Mouse (Mus musculus): ENCODE measurements around the gene Timm44. TPM values are rescaled to one million over a fixed set of nuclear protein-coding genes. Genes with fewer than 3 reads are reported as not detected.
"Not testable (repeated sequence)": the region's sequence is repeated elsewhere in the genome, so short reads cannot be mapped to it uniquely, and the experiment has no call there.

Timm44 gene
- total RNA-seq, 2 experiments from 2014 or later, result 73.9 to 78.8 TPM

DNA sequence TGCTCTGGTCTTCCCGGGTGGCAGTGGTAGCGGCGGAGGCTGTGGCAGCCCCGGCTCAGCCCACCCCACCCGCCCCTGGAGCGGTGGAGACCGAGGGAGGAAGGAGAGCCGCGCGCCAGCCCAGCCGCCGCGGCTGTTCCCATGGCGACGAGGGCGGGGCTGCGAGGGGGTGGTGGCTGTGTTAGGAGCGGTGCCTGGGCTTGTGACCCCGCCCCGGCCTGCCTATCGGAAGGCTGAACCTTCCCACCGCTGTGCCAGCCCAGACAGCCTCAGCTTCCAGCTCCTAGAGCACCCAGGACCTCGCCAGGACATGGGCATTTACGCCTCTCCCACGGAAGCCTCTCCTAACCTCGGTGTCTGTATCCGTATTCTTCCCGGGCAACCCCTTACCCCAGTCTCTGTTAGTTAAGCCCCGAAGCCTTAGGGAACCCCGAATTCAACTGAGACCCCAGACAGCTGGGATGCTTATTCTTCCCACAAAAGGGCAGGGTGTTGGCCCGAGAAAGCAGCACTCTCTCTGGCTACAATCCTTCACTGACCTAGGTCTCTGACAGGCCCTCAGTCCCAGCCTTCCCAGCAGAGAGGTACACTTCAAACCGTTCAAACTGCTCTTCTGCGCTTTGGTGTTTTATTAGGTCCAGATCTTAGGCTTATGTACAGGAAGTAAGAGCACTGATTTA is 16.4 kb downstream of the Timm44 start, which contains the start of gene Ctxn1:
Gene Ctxn1, minus strand, starts transcription at position 150 of the 680 bp plus-strand sequence.
- TF ChIP-seq CTCF (conservative IDR thresholded peaks at IDR 0.05), result no peak
- Histone ChIP-seq H3K4me3 (peak within 1 kb of the TSS; percentile 84), H3K27ac (peak within 1 kb of the TSS; percentile 97)
- DNase-seq (ENCODE audit: low spot score in 2 of 2), result peak; percentile 94 to 96

DNA sequence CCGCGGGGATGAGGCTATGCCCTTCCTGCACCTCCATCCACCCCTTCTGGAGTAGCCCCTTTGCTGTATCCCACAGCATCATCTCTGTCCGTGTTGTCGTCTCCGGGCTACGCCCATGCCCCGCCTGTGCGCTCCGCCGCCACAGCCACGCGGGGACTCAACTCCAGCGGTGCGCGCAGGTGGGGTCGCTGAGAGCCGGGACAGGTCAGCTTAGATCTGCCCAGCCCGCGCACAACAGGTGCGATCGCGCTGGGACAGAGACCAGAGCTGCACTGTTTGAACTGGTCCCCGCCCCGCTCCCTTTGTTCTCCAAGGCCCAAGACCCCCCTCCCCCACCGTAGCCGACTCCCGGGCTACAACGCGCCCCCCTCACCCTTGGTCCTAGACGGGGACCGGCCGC is 17.0 kb downstream of the Timm44 start:
- no peak for DNase-seq (ENCODE audit: low spot score in 2 of 2)
- TF ChIP-seq CTCF (conservative IDR thresholded peaks at IDR 0.05), result no peak
- peak overlapping the region; percentile 97 for H3K27ac ChIP-seq
- peak overlapping the region; percentile 84 for H3K4me3 ChIP-seq

DNA sequence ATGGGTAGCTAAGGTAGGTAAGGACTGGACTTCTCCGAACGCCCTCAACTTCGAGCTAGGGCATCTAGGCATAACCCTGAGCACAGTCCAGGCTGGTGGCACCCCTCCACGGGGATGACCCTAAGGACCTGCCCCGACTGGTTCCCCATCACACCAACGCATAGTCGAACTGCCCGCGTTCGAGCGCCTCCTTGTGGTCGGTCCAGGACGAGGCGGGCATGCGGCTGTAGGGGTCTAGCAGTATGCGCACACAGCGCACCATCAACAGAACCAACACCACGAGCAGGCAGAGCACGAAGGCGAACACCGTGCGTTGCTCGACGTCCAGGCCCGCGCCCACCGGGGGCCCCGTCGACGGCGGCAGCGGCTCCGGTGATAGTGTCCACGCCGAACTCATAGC is 17.5 kb downstream of the Timm44 start:
- DNase-seq (ENCODE audit: low spot score in 2 of 2), result peak; percentile 82 to 88
- peak overlapping the region; percentile 84 for H3K4me3 ChIP-seq
- TF ChIP-seq CTCF (conservative IDR thresholded peaks at IDR 0.05), result peak; percentile 97
- peak overlapping the region; percentile 97 for H3K27ac ChIP-seq

DNA sequence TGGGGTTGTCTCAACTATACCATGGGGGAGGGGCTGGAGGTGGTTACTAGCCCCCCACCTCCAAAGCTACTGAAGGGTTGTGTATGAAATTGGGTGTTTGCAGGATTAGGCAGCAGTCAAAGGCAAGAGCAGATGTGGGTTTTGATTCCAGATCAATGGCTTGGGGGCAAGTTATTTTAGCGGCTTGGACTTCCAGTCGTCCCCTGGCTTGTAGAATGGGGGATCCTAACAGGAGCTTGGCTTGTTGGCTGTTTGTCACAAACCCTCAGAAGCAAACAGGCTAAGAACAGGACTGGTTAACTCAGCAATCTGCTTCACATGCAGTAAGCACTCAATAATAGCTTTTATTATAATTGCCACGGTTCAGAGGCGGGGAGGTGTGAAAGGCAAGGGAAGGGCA is 18.4 kb downstream of the Timm44 start:
- DNase-seq (ENCODE audit: low spot score in 2 of 2), result no peak
- H3K4me3 ChIP-seq, result peak overlapping the region; percentile 84
- TF ChIP-seq CTCF (conservative IDR thresholded peaks at IDR 0.05), result no peak
- H3K27ac ChIP-seq, result peak overlapping the region; percentile 97

DNA sequence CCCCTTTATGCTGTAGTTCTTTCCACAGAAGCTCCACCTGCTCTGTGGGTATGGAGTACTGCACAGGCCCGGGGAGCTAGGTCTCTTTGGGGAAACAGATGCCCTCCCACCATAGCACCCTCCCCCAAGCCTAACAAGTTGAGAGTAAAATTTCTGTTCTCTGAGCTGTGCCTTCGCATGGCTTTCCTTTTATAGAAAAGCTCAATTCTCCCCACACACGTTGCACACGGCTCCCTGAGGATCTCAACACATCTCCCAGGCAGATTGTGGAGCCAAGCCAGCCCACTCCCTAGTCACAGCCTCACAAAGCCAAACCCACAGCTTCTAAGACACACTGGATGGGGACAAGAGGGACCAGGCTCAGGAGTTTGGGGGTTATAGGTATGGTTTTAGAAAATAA is 18.8 kb downstream of the Timm44 start:
- peak; percentile 84 to 93 for DNase-seq (ENCODE audit: low spot score in 2 of 2)
- TF ChIP-seq CTCF (conservative IDR thresholded peaks at IDR 0.05), result no peak
- Histone ChIP-seq H3K27ac (peak overlapping the region; percentile 97), H3K4me3 (peak overlapping the region; percentile 84)

DNA sequence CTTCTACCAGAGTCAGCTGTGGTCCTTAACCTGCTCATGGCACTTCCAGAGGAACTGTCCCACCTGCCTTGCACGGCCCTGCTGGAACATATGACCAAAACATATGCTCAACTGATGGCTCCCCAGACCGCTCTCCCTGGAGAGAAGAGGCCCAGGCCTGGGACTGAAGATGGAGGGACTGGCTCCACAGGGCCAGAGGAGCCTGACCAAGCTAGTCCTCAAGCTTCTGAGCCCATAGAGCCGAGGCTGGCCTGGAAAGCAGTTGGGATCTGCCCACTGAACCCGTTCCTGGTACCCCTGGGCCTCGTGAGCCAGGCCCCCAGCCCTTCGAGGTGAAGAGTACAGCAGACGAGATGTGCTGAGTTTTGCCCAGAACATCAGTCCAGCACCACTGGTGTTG is 20.2 kb downstream of the Timm44 start:
- H3K4me3 ChIP-seq; DNase-seq (ENCODE audit: low spot score in 2 of 2): not testable (repeated sequence)
- H3K27ac ChIP-seq, result peak overlapping the region; percentile 97

DNA sequence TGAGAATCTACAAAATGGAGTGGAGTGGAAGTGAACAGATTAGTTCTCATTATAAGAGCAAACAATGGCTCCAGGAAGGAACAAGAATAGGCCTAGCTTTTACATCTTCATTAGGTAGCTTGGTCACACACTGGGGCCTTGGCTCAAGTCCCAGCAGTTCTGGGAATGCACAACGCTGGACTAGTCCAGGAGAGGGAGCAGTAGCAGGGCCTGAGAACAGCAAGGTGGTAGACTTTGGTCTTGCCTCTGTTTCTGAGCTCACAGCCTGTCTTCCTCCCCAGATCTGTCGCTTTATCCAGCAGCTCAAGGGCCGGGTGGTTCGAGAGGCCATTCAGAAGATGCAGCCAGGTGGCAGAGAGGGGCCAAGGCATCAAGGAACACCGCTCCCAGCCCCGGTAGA is 21.7 kb downstream of the Timm44 start:
- TF ChIP-seq CTCF (conservative IDR thresholded peaks at IDR 0.05), result peak; percentile 72
- Histone ChIP-seq H3K27ac (peak overlapping the region; percentile 97), H3K4me3 (peak overlapping the region; percentile 95)
- DNase-seq (ENCODE audit: low spot score in 2 of 2), result peak; percentile 64 to 65

DNA sequence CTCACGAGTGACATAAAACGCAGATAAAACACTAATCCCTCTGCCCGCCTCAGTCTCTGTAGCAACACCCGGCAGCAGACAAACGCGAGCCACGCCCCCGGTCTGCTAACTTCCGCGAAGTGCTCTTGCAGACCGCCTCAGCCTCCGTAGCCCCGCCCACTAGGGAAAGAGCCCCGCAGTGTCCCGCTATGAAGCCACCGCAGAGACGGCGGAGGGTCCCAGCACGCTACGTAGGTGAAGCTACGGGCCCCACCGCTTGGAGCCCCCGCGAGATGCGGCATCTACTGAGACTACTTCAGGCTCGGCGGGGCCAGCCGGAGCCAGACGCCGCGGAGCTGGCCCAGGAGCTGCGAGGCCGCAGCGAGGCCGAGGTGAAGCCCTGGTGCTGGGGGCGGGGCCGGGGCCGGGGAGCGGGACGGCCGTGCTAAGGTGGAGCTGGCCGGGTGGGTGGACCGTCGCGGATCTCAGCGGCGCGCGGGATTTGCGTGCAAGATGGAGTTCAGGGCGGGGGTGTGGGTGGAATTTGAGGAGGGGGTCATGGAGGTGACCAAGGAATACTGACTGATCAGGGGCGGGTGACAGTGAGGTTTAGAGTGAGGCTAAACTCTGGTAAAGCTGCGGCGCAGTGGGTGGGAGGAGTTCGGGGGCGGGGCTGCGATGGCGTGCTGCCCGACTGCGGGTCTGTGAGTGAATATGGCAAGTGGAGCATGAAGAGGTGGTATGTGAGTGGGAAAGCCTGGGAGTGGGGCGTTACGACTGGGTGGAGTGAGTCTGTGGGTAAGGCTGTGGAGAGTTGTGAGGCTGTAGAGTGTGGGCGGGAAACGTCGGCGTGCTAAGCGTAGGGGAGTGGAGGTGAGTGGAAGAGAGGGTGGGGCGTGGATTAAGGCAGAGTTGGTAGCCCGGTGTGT is 22.5 kb downstream of the Timm44 start, which contains the start of gene Snapc2:
Gene Snapc2, plus strand, starts transcription at position 147 of the 908 bp plus-strand sequence.
- no peak for TF ChIP-seq CTCF (conservative IDR thresholded peaks at IDR 0.05)

DNA sequence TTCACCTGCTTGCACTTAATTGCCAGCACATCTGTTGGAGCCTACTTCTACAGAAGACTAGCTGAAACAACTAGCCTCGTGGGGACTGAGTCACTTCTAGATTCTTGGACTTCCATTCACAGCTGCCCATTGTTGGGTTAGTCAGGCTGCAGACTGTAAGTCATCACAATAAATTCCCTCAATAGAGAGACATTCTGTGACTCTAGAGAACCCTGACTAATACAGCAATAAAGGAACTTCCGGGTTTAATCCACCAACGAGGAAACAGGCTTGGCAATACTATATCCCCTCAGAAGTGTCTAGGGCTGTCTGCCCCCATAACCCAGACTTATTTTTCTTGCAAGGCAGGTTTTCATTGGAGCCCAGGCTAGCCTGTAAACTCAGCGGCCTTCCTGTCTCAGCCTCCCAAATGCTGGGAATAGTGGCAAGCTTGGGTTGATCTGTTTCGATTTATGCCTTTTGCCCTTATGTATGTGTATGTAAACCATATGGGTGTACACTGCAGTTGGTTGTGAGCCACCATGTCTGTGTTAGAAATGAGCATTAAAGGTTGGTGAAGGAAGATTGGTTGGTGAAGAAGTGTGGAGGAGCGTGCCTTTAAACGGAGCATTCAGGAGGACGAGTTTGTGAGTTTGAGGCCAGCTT is 23.5 kb downstream of the Timm44 start:
- no peak for DNase-seq (ENCODE audit: low spot score in 2 of 2)
- TF ChIP-seq CTCF (conservative IDR thresholded peaks at IDR 0.05), result no peak
- H3K27ac ChIP-seq, result peak overlapping the region; percentile 97
- H3K4me3 ChIP-seq, result peak overlapping the region; percentile 95

More for the DNA sequence above, 22.5 kb downstream of the Timm44 start, which contains the start of gene Snapc2:
- peak within 1 kb of the TSS; percentile 95 for H3K4me3 ChIP-seq
- peak within 1 kb of the TSS; percentile 97 for H3K27ac ChIP-seq
- DNase-seq (ENCODE audit: low spot score in 2 of 2), result peak; percentile 94

DNA sequence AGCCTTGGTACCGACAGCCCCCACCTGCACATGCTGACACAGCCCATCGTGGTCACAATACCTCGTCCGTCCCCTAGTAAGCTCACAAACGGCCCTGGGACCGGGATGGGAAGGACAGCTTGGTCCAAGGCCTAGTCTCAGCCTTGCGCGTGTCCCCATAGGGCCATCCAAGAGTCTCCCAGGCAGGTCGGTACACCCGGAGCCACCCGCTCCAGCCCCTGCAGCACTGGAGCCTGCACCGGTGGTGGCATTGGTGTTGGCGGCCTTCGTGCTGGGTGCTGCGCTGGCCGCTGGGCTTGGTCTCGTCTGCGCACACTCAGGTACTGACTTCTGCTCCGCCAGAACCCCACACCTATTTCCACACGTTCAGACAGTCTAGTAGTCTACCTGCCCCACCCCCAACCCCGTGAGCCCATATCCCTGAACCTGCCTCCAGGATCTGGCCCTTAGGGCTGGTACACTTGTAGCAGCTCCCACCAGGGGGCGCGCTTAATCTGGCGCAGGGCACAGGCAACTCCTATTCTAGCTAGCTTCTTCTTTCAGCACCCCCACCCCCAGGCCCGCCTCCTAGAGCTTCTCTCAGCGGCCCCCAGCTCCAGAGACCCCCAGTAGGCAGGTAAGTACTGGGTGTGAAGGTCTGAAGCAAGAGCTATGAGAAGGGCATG is 25.3 kb downstream of the Timm44 start:
- DNase-seq (ENCODE audit: low spot score in 2 of 2), result peak; percentile 86 to 91

DNA sequence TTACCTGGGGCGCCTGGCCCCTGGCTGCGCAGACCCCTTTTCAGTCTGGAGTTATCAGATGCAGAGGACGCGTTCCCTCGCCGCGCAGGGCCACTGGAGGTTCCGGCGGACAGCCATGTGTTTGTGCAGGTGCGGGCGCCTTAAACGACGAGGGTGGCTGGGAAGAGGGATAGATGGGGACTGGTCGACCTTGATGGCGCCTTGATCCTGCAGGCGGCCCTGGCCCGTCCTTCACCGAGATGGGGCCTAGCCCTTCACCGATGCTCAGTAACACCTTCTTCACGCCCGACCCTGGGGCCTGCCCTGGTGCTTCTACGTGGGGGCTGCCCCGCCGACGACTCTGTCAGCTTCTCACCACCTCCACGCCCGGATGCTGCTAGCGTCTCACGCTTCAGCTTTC is 26.5 kb downstream of the Timm44 start:
- H3K4me3 ChIP-seq, result no peak overlapping the region
- no peak for DNase-seq (ENCODE audit: low spot score in 2 of 2)

More for the DNA sequence above, 25.3 kb downstream of the Timm44 start:
- peak; percentile 97 for TF ChIP-seq CTCF (conservative IDR thresholded peaks at IDR 0.05)
- H3K27ac ChIP-seq, result no peak overlapping the region
- H3K4me3 ChIP-seq, result no peak overlapping the region

DNA sequence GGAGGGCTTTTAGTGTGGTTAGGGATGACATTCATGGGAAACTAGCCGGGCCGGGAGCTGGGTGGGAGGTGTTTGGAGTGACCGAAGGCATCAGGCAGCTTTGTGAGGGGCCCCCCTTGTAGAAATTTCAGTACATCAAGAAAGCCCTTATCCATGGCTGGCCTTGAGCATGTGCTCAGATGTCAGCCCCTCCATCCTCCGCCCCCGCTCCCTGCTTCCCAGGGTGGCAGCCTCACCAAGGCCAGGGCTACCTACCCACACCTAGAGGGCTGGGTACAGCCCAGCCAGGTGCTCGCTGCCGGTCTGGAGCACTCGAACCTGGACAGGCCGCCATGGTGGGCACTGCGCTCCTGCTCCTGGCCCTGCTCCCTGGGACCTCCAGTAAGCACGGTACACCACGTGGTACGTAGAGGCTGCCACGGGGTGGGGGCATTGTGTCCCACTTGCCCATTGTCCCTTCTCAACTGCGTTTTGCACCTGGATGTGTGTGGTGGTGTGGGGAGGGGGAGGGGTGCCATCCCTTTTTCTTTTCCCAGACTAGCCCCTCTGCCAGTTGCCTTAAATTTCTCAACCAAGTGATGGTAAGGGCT is 27.7 kb downstream of the Timm44 start, which contains the start of gene Tgfbr3l:
Gene Tgfbr3l, plus strand, starts transcription at position 264 of the 590 bp plus-strand sequence.
- H3K4me3 ChIP-seq, result no peak within 1 kb of the TSS
- DNase-seq (ENCODE audit: low spot score in 2 of 2), result no peak
- TF ChIP-seq CTCF (conservative IDR thresholded peaks at IDR 0.05), result no peak
- H3K27ac ChIP-seq, result peak within 1 kb of the TSS; percentile 43; the same call in 1 of the 2 replicates

More for the DNA sequence above, 26.5 kb downstream of the Timm44 start:
- H3K27ac ChIP-seq, result peak overlapping the region; percentile 43; the same call in 1 of the 2 replicates
- no peak for TF ChIP-seq CTCF (conservative IDR thresholded peaks at IDR 0.05)
